Mouse (Mus musculus): Measurements from ENCODE around the gene Ralgapa2.

GRCm38 (mm10) chr2:146441711-146442110 lies 70.4 kb downstream of the Ralgapa2 start:
- TF ChIP-seq CTCF (IDR thresholded peaks at IDR 0.05; ENCODE audit: borderline replicate concordance, insufficient read depth, low read length) = no peak
- TF ChIP-seq POLR2A (IDR thresholded peaks at IDR 0.05; ENCODE audit: low read depth, low read length) = no peak
